Mouse (Mus musculus): Measurements from ENCODE around the gene Ttbk1. TPM values are rescaled to one million over a fixed set of nuclear protein-coding genes. Genes with fewer than 3 reads are reported as not detected.

The Ttbk1 gene
- total and polyA plus RNA-seq, 2 experiments from 2014 or later, result 5.6 to 36.5 TPM

DNA sequence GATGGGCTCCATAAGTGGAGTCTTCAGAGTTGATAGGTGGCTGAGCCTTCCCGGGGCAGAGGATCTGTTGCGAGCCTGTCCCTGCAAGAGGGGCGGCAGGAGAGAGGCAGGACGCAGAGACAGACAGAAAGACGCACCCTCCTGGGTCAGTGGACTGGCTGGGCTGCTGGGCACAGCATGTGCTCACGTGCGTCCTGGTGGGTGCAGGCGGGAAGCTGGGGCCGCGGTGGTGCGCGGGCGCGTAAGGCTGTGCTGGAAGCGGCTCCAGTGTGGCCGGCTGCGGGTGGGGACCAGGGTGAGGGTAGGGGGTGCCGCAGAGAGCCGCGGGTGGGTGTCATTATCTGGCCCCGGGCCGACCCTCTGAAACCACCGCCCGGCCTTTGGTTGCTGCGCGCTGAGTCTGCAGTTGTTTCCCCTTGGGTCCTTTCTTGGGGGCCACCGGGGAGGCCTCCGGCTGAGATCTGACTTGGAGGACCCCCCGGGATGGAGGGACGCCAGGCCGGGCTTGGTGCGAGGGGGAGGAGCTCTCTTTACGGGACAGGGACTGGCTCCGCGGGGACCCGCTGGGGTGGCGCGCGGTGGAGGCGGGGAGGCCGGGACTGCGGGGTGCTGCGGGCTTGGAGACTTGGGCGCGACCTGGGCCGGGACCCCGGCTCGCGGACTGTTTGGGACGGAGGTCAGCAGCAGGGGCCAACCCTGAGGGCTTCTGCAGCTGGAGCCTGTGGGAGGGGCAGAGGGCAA, 42.5 kb downstream of the Ttbk1 start:
- TF ChIP-seq CTCF (IDR thresholded peaks at IDR 0.05; ENCODE audit: low read depth), result no peak
- H3K9ac ChIP-seq, result no peak overlapping the region
- no peaks in the 10 kb centered on the region for H3K4me1 ChIP-seq (ENCODE audit: insufficient read depth)
- H3K4me2 ChIP-seq (ENCODE audit: low read depth), result no peak overlapping the region
- H3K36me3 ChIP-seq (ENCODE audit: insufficient read depth), result peaks cover 23% of the 10 kb centered on the region
- H3K27ac ChIP-seq (ENCODE audit: low read depth, low read length), result no peak overlapping the region
- H3K9me3 ChIP-seq (ENCODE audit: low read length), result no peaks in the 10 kb centered on the region
- H3K27me3 ChIP-seq (ENCODE audit: insufficient read depth, low read length), result no peaks in the 10 kb centered on the region
- H3K4me3 ChIP-seq (ENCODE audit: low read depth, low read length), result no peak overlapping the region
- WGBS, result 14% methylated on average over 50 of the region's 50 CpGs
- no peak for ATAC-seq
- DNase-seq, result no peak

DNA sequence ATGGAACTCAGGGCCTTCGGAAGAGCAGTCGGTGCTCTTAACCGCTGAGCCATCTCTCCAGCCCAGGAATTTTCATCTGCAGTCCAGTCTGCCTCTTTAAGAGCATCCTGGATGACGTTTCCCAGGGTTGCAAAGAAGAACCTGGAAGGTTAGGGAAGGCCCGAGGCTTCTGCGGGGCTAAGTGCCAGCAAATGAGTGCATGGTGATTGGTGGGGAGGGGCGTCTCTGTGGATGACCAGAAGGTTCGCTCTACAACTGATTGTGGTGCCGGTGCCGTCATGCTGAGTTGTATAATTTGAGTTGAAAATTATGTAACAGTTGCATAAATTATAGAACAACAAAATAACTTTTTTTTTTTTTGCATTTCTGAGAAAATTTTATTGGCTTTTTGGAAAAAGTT, 48.3 kb downstream of the Ttbk1 start:
- DNase-seq (no peak), ATAC-seq (no peak)
- Histone ChIP-seq H3K4me1 (ENCODE audit: insufficient read depth) (no peaks in the 10 kb centered on the region), H3K4me2 (ENCODE audit: low read depth) (no peak overlapping the region), H3K4me3 (ENCODE audit: low read depth, low read length) (no peak overlapping the region), H3K27ac (ENCODE audit: low read depth, low read length) (no peak overlapping the region), H3K9ac (no peak overlapping the region), H3K27me3 (ENCODE audit: insufficient read depth, low read length) (no peaks in the 10 kb centered on the region), H3K9me3 (ENCODE audit: low read length) (no peaks in the 10 kb centered on the region), H3K36me3 (ENCODE audit: insufficient read depth) (no peaks in the 10 kb centered on the region)
- no peak for TF ChIP-seq CTCF (IDR thresholded peaks at IDR 0.05; ENCODE audit: low read depth)
- WGBS, result 91% methylated on average over 10 of the region's 10 CpGs

DNA sequence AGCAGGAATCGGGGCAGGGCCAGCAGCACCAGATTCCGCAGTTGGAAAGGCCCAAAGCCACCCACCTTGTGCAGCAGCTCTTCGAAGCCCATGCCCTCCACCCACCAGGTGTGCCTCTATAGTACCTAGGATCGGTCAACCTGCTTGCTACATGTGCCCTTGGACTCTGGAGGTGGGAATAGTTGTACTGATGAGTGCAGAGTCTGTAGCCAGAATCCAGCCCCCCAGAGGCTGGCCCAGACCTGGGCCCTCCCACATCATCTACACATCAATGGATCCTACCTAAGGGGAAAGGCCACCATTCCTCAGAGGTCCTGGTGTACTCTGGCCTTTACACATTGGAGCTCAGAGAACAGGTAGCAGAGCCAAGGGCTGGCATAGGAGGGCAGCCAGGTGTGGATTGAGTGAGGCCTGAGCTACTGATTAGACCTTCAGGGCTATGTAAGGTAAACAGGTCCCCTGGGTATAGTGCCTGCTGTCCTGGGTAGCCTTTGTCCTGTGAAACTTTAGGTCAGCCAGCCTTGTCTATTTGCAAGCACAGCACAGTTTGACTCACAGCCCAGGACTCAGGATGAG, 49.1 kb downstream of the Ttbk1 start, which contains the start of gene Slc22a7:
Slc22a7 (minus strand) TSS at position 160 of the 576 bp plus-strand sequence.
- no peak within 1 kb of the TSS for H3K4me3 ChIP-seq (ENCODE audit: low read depth, low read length)
- no peaks in the 10 kb centered on the region for H3K27me3 ChIP-seq (ENCODE audit: insufficient read depth, low read length)
- ATAC-seq, result no peak
- no peak for TF ChIP-seq CTCF (IDR thresholded peaks at IDR 0.05; ENCODE audit: low read depth)
- no peak within 1 kb of the TSS for H3K4me2 ChIP-seq (ENCODE audit: low read depth)
- DNase-seq, result no peak
- H3K36me3 ChIP-seq (ENCODE audit: insufficient read depth), result no peaks in the 10 kb centered on the region
- H3K27ac ChIP-seq (ENCODE audit: low read depth, low read length), result no peak within 1 kb of the TSS
- no peak within 1 kb of the TSS for H3K9ac ChIP-seq
- 84% methylated on average over 4 of the region's 4 CpGs for WGBS
- no peaks in the 10 kb centered on the region for H3K4me1 ChIP-seq (ENCODE audit: insufficient read depth)
- H3K9me3 ChIP-seq (ENCODE audit: low read length), result no peaks in the 10 kb centered on the region

DNA sequence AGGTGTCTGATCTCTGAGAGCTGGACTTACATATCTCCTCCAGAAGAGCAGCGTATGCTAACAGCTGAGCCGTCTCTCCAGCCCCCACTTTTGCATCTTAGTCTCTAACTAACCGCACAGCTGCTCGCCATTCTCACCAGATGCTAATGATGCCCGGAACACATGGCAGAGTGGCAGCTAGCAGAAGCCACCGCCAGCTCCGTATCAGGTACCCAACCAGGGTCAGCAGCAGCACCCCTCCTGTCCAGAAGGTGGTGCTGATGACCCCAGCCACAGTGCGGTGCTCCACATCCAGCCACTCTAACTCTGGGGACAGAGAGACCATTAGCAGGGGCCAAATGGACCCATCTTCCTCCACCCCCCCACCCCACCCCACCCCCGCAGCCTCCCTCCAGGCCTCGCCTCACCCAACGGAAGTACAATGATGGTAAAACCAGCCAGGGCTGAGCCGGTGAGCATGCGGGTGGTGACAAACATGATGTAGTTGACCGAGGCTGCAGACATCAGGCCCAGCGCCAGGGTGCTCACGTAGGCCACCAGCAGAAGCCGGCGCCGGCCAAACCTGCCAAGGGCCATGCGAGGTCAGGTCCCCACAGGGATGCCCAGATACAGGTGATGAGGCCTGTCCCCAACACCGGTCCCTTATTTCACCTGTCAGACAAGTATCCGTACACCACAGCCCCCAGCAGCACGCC, 50.7 kb downstream of the Ttbk1 start:
- Histone ChIP-seq H3K27me3 (ENCODE audit: insufficient read depth, low read length) (no peaks in the 10 kb centered on the region), H3K9ac (no peak overlapping the region), H3K4me1 (ENCODE audit: insufficient read depth) (no peaks in the 10 kb centered on the region), H3K4me2 (ENCODE audit: low read depth) (no peak overlapping the region), H3K27ac (ENCODE audit: low read depth, low read length) (no peak overlapping the region), H3K9me3 (ENCODE audit: low read length) (no peaks in the 10 kb centered on the region), H3K36me3 (ENCODE audit: insufficient read depth) (no peaks in the 10 kb centered on the region), H3K4me3 (ENCODE audit: low read depth, low read length) (no peak overlapping the region)
- TF ChIP-seq CTCF (IDR thresholded peaks at IDR 0.05; ENCODE audit: low read depth), result peak; percentile 47; the same call in 1 of the 2 replicates
- ATAC-seq, result peak; percentile 58; the same call in 1 of the 2 replicates
- 28% methylated on average over 23 of the region's 23 CpGs for WGBS
- DNase-seq, result peak; percentile 31

DNA sequence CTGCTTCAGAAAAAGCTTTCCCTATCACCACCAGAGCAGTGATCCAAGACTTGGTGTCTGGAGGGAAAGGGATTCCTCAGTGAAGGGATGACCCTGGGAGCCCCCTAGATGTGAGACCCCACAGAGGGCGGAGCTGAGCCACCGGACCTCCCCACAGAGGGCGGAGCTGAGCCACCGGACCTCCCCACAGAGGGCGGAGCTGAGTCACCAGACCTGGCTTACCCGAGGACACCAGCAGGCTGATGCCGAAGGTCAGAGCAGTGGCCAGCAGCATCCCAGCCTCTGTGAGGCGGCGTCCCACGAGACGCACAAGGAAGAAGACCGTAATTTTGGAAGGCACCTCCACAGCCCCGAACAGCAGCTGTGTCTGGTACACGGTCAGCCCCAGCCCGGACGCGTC, 53.8 kb downstream of the Ttbk1 start:
- H3K27me3 ChIP-seq (ENCODE audit: insufficient read depth, low read length), result no peaks in the 10 kb centered on the region
- peak overlapping the region; percentile 29; the same call in 1 of the 2 replicates for H3K4me2 ChIP-seq (ENCODE audit: low read depth)
- no peak overlapping the region for H3K27ac ChIP-seq (ENCODE audit: low read depth, low read length)
- no peaks in the 10 kb centered on the region for H3K36me3 ChIP-seq (ENCODE audit: insufficient read depth)
- ATAC-seq, result peak; percentile 47
- no peaks in the 10 kb centered on the region for H3K4me1 ChIP-seq (ENCODE audit: insufficient read depth)
- 2% methylated on average over 17 of the region's 17 CpGs for WGBS
- DNase-seq, result no peak
- H3K9ac ChIP-seq, result no peak overlapping the region
- H3K9me3 ChIP-seq (ENCODE audit: low read length), result no peaks in the 10 kb centered on the region
- no peak overlapping the region for H3K4me3 ChIP-seq (ENCODE audit: low read depth, low read length)
- TF ChIP-seq CTCF (IDR thresholded peaks at IDR 0.05; ENCODE audit: low read depth), result no peak

DNA sequence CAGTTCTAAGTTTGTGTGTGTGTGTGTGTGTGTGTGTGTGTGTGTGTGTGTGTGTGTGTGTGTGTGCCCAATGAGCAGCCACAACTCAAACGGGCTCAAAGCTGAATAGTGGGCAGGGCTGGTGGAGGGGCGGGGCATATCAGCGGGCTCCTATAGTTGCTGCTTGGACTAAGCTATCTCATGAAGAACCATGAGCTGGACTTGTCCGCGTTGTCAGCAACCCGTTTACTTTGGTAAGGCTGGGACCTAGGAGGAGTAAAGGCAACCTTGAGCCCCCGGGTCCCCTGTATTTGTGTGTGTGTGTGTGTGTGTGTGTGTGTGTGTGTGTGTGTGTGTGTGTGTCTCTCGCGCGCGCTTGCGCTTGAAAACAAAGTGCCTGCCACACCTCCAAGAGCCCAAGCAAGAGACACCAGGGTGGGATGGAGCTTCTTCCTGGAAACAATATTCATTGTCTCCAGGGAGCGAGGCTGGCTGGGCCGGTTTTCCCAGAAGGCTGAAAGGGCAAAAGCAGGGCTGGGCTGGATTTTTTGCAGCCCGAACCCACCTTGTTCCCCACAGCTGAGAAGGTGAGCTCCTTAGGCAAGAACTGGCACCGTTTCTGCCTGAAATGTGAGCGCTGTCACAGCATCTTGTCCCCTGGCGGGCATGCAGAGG, 58.6 kb downstream of the Ttbk1 start, which contains the start of gene Crip3:
Crip3 (plus strand) TSS at position 166 of the 654 bp plus-strand sequence.
- ATAC-seq, result no peak
- 12% methylated on average over 18 of the region's 18 CpGs for WGBS
- H3K4me1 ChIP-seq (ENCODE audit: insufficient read depth), result no peaks in the 10 kb centered on the region
- H3K9me3 ChIP-seq (ENCODE audit: low read length), result no peaks in the 10 kb centered on the region
- no peaks in the 10 kb centered on the region for H3K36me3 ChIP-seq (ENCODE audit: insufficient read depth)
- H3K4me3 ChIP-seq (ENCODE audit: low read depth, low read length), result no peak within 1 kb of the TSS
- no peaks in the 10 kb centered on the region for H3K27me3 ChIP-seq (ENCODE audit: insufficient read depth, low read length)
- no peak within 1 kb of the TSS for H3K27ac ChIP-seq (ENCODE audit: low read depth, low read length)
- TF ChIP-seq CTCF (IDR thresholded peaks at IDR 0.05; ENCODE audit: low read depth), result no peak
- DNase-seq, result no peak
- no peak within 1 kb of the TSS for H3K9ac ChIP-seq
- H3K4me2 ChIP-seq (ENCODE audit: low read depth), result peak within 1 kb of the TSS; percentile 27; the same call in 1 of the 2 replicates

Measured in forebrain, postnatal 0 days (tissue).